Mouse (Mus musculus): ENCODE measurements around the gene Dnaaf2. TPM values are rescaled to one million over a fixed set of nuclear protein-coding genes. Genes with fewer than 3 reads are reported as not detected.
A peak's percentile ranks its signal among the peaks of the same experiment; 100 is the strongest.

Dnaaf2 gene
- polyA plus RNA-seq, 1 experiment from 2014 or later: 13.9 TPM

DNA sequence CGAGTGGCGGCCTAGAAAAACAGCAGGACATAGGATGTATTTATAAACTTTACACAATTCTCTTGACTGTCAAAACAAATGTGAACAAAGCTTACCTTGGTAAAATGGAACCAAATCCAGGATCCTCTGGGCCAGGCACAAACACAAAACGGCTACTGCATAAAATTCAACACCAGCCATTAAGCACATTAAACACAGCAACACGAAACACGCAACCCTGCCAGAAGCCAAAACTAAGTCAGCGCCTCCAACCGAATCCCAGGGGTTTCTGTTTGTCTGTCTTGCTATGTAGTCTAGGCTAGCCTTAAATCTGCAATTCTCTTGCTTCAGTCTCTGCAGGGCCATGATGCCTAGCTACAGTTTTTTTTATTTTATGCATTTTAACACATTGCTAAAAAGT lies 9.7 kb upstream of the Dnaaf2 start:
- ATAC-seq (ENCODE audit: low FRiP score) (no peak), DNase-seq (ENCODE audit: low spot score) (no peak)
- Histone ChIP-seq H3K36me3 (ENCODE audit: control insufficient read depth, insufficient read depth, low read length) (no peaks in the 10 kb centered on the region), H3K27me3 (ENCODE audit: control insufficient read depth, insufficient read depth, low read length) (no peaks in the 10 kb centered on the region), H3K4me3 (ENCODE audit: low read depth, low read length) (no peak overlapping the region), H3K9ac (ENCODE audit: low read depth, low read length) (no peak overlapping the region), H3K4me1 (replicated peaks; ENCODE audit: control insufficient read depth, insufficient read depth, low read length) (no peaks in the 10 kb centered on the region), H3K4me2 (replicated peaks; ENCODE audit: low read depth, low read length) (no peak overlapping the region), H3K27ac (ENCODE audit: low read depth, low read length) (no peak overlapping the region), H3K9me3 (ENCODE audit: control insufficient read depth, low read length) (no peaks in the 10 kb centered on the region)
- WGBS: 94% methylated on average over 7 of the region's 7 CpGs

DNA sequence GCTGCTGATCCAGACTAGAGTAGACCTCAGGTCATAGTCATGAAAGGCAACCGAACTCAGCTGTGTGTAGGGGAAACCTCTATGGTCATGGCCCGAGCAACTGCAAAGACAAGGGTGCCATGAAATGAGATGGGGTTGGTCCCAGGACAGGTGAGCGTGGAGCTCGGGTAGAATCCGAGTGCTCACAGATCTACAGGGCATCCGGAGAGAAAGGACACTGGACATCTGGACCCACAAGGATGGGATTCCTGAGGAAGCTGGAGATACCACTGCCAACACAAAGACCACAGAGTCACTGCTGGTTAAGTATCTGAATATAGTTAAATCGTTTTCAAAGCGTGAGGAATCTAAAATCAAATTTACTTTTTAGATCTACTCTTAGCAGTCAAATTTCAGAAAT lies 9.2 kb upstream of the Dnaaf2 start:
- no peaks in the 10 kb centered on the region for H3K27me3 ChIP-seq (ENCODE audit: control insufficient read depth, insufficient read depth, low read length)
- no peaks in the 10 kb centered on the region for H3K4me1 ChIP-seq (replicated peaks; ENCODE audit: control insufficient read depth, insufficient read depth, low read length)
- no peaks in the 10 kb centered on the region for H3K36me3 ChIP-seq (ENCODE audit: control insufficient read depth, insufficient read depth, low read length)
- no peak for DNase-seq (ENCODE audit: low spot score)
- no peaks in the 10 kb centered on the region for H3K9me3 ChIP-seq (ENCODE audit: control insufficient read depth, low read length)
- H3K4me2 ChIP-seq (replicated peaks; ENCODE audit: low read depth, low read length): no peak overlapping the region
- no peak overlapping the region for H3K9ac ChIP-seq (ENCODE audit: low read depth, low read length)
- WGBS: 94% methylated on average over 8 of the region's 8 CpGs
- no peak for ATAC-seq (ENCODE audit: low FRiP score)
- H3K27ac ChIP-seq (ENCODE audit: low read depth, low read length): no peak overlapping the region
- H3K4me3 ChIP-seq (ENCODE audit: low read depth, low read length): no peak overlapping the region

DNA sequence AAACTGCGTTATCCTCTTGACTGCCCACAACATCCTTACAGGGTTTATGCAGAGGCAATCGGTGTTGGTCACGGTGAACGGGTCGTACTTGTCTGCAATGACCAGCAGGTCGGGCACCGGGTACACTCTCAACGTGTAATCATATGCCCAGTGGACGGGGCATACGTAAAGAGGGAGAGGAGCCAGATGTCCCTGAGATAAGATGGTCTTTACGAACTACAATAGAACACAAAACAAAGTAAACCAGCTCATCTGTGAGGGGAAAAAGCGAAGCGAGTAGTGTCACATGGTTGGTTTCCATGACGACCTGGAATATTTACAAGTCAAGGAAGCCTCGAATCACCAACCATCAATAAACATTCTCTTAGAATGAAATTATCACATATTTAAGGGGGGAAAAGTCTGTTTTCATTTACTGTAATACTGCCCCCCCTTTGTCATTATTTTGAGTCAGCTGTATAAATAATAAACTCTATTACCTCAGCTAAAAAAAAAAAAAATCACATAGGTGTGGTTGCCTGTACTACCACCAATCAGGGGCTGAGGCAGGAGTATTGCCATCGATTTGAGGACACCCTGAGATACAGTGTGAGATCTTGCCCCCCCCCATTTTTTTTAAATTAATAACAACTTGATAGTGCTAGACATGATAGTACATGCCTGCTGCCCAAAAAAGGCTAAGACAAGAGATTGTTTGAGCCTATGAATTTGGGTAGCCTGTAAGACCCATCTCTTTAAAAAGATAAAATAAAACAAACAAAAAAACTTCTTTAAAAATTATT lies 6.0 kb upstream of the Dnaaf2 start, which contains the start of gene Gm49384:
Gene Gm49384, minus strand, starts transcription at position 216 of the 782 bp plus-strand sequence.
- DNase-seq (ENCODE audit: low spot score): peak; percentile 49
- no peaks in the 10 kb centered on the region for H3K27me3 ChIP-seq (ENCODE audit: control insufficient read depth, insufficient read depth, low read length)
- H3K4me1 ChIP-seq (replicated peaks; ENCODE audit: control insufficient read depth, insufficient read depth, low read length): no peaks in the 10 kb centered on the region
- WGBS: 77% methylated on average over 16 of the region's 16 CpGs
- no peak within 1 kb of the TSS for H3K4me3 ChIP-seq (ENCODE audit: low read depth, low read length)
- no peaks in the 10 kb centered on the region; the same call in 1 of the 2 replicates for H3K36me3 ChIP-seq (ENCODE audit: control insufficient read depth, insufficient read depth, low read length)
- no peaks in the 10 kb centered on the region for H3K9me3 ChIP-seq (ENCODE audit: control insufficient read depth, low read length)
- no peak within 1 kb of the TSS for H3K4me2 ChIP-seq (replicated peaks; ENCODE audit: low read depth, low read length)
- H3K9ac ChIP-seq (ENCODE audit: low read depth, low read length): no peak within 1 kb of the TSS
- no peak within 1 kb of the TSS for H3K27ac ChIP-seq (ENCODE audit: low read depth, low read length)
- 0 out of 2 replicates have a peak, but pooled peaks have one; percentile 47 for ATAC-seq (ENCODE audit: low FRiP score)

DNA sequence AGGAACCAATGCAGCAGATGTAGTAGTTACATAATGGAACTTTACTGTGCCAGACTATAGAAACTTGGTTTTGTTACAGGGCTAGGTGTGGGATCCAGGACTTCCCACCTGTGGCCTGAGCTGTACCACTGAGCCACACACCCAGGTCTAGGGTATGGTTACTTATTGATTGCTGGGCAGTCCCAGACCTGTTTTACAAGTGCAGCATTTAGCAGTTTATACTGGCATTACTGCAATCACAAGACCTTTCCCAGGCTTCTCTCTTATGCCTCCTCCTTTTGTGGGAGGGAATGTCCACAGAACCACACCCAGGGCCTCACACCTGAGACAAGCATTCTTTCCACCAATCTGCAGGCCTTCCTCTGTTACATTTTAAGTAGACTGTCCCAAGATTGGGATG lies 756 bp upstream of the Dnaaf2 start:
- Histone ChIP-seq H3K27ac (ENCODE audit: low read depth, low read length) (no peak overlapping the region), H3K9me3 (ENCODE audit: control insufficient read depth, low read length) (no peaks in the 10 kb centered on the region), H3K9ac (ENCODE audit: low read depth, low read length) (no peak overlapping the region), H3K4me3 (ENCODE audit: low read depth, low read length) (no peak overlapping the region), H3K27me3 (ENCODE audit: control insufficient read depth, insufficient read depth, low read length) (no peaks in the 10 kb centered on the region), H3K36me3 (ENCODE audit: control insufficient read depth, insufficient read depth, low read length) (no peaks in the 10 kb centered on the region; the same call in 1 of the 2 replicates), H3K4me2 (replicated peaks; ENCODE audit: low read depth, low read length) (no peak overlapping the region), H3K4me1 (replicated peaks; ENCODE audit: control insufficient read depth, insufficient read depth, low read length) (0 out of 2 replicates have a peak, but pooled peaks cover 2% of the 10 kb centered on the region)
- ATAC-seq (ENCODE audit: low FRiP score) (no peak), DNase-seq (ENCODE audit: low spot score) (no peak)

DNA sequence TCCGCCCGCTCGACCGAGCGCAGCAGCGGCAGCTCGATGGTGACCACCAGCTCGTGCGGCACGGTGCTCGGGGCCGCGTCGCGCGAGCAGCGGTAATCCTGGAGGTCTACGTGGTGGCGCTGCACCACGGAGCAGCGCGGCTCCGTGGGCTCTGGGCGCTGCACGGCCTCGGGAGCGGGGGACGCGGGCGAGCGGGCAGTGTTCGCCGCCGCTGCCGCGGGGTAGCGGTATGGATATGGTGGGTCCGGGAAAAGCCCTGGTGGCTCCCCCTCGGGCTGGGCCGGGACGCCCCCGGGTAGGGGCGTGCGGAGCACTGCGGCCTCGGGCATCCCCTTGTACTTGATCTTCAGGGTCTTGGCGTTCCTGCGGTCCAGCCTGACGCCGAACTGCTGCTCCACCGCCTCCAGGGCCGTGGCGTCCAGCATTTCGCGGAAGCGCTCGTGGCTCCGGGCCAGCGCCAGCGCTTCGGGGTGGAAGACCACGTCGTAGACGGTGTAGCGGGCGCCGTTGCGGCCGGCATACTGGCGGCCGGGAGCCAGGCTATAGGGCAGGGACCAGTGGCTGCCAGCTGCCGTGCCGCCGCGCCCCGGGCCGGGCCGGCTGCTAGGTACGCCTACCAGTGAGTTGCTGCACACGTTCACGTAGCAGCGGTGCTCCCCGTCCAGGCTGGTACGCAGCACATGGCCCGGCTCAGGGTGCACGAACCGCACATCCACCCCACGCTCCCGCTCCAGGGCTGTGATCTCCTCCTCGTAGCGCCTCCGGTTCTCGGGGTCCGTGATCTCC lies 658 bp downstream of the Dnaaf2 start:
- under 1% methylated on average over 90 of the region's 94 CpGs for WGBS
- peak overlapping the region; percentile 89 for H3K27ac ChIP-seq (ENCODE audit: low read depth, low read length)
- H3K36me3 ChIP-seq (ENCODE audit: control insufficient read depth, insufficient read depth, low read length): no peaks in the 10 kb centered on the region; the same call in 1 of the 2 replicates
- ATAC-seq (ENCODE audit: low FRiP score): peak; percentile 80
- H3K27me3 ChIP-seq (ENCODE audit: control insufficient read depth, insufficient read depth, low read length): no peaks in the 10 kb centered on the region
- peak overlapping the region; percentile 94 for H3K4me3 ChIP-seq (ENCODE audit: low read depth, low read length)
- H3K9ac ChIP-seq (ENCODE audit: low read depth, low read length): peak overlapping the region; percentile 88
- peak overlapping the region; percentile 98 for H3K4me2 ChIP-seq (replicated peaks; ENCODE audit: low read depth, low read length)
- 0 out of 2 replicates have a peak, but pooled peaks cover 2% of the 10 kb centered on the region for H3K4me1 ChIP-seq (replicated peaks; ENCODE audit: control insufficient read depth, insufficient read depth, low read length)
- peak; percentile 67 for DNase-seq (ENCODE audit: low spot score)
- H3K9me3 ChIP-seq (ENCODE audit: control insufficient read depth, low read length): no peaks in the 10 kb centered on the region

DNA sequence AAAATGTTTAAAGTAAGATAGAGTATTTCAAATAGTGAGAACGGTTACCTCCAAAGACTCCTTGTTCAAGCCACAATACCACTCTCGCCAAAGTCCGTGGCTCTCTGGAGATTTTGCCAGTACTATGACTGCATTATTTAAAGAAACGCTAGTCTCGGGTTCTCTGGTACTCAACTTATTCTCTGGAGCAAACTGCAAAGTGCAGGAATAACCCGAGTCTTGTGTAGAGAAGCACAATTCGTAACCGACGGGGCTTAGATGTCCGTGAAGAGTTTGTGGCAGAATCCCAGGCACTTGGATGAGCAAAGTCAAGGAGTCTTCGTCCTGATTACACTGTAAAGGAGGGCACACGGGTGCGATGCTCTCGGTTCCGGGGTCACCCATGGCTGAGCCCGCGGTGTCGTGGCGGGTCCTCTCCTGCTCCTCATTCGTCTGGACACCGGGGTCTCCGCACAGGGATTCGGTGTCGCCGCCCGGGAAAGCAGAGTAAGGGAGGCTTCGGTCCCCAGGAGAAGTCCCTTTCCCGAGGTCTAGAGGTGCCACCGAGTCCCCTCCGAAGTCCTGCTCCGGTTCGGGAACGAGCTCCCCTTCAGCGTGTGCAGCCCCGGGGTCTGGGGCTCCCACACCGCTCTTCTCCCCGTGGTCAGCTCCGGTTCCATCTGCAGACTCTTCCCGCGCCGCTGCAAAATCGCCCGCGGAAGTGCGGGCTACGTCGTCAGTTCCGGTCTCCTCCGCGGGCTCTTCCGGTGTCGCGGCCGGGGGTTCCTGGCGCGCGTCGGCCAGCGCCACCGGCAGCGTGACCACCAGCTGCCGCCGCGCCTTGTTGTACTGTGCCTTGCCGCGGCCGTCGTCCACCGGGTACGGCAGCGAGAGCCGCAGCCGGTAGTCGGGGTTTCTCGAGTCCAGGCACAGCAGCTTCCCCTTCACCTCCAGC lies 1.5 kb downstream of the Dnaaf2 start, which contains the start of gene Gm49383:
Gene Gm49383, minus strand, starts transcription at position 661 of the 934 bp plus-strand sequence.
- Histone ChIP-seq H3K36me3 (ENCODE audit: control insufficient read depth, insufficient read depth, low read length) (peaks cover 2% of the 10 kb centered on the region; the same call in 1 of the 2 replicates), H3K9me3 (ENCODE audit: control insufficient read depth, low read length) (no peaks in the 10 kb centered on the region), H3K9ac (ENCODE audit: low read depth, low read length) (peak within 1 kb of the TSS; percentile 88), H3K4me3 (ENCODE audit: low read depth, low read length) (peak within 1 kb of the TSS; percentile 94), H3K27ac (ENCODE audit: low read depth, low read length) (peak within 1 kb of the TSS; percentile 89), H3K4me1 (replicated peaks; ENCODE audit: control insufficient read depth, insufficient read depth, low read length) (0 out of 2 replicates have a peak, but pooled peaks cover 2% of the 10 kb centered on the region), H3K4me2 (replicated peaks; ENCODE audit: low read depth, low read length) (peak within 1 kb of the TSS; percentile 98), H3K27me3 (ENCODE audit: control insufficient read depth, insufficient read depth, low read length) (no peaks in the 10 kb centered on the region)
- WGBS: under 1% methylated on average over 75 of the region's 75 CpGs
- DNase-seq (ENCODE audit: low spot score) (peak; percentile 90), ATAC-seq (ENCODE audit: low FRiP score) (peak; percentile 85)

DNA sequence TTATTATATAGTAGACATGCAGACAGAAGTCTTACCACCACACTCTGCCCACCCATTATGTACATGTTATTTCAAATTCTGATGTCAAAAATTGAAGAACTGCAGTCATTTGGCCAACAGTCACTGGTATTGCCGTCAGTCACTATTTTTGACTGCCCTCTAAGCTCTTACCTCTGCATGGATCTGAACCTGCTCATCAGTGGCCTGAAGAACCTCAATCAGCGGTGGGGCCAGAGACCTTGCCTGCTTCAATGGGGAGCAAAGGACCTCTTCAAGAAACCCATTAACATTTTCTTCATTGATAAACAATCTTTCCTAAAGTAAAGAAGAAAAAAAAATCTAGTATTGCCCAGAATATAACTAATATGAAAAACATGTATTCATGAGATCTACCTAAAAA lies 5.6 kb downstream of the Dnaaf2 start:
- DNase-seq (ENCODE audit: low spot score): no peak
- Histone ChIP-seq H3K4me2 (replicated peaks; ENCODE audit: low read depth, low read length) (no peak overlapping the region), H3K27me3 (ENCODE audit: control insufficient read depth, insufficient read depth, low read length) (no peaks in the 10 kb centered on the region), H3K4me3 (ENCODE audit: low read depth, low read length) (no peak overlapping the region), H3K4me1 (replicated peaks; ENCODE audit: control insufficient read depth, insufficient read depth, low read length) (0 out of 2 replicates have a peak, but pooled peaks cover 2% of the 10 kb centered on the region), H3K36me3 (ENCODE audit: control insufficient read depth, insufficient read depth, low read length) (peaks cover 4% of the 10 kb centered on the region; the same call in 1 of the 2 replicates), H3K27ac (ENCODE audit: low read depth, low read length) (no peak overlapping the region), H3K9me3 (ENCODE audit: control insufficient read depth, low read length) (no peaks in the 10 kb centered on the region), H3K9ac (ENCODE audit: low read depth, low read length) (no peak overlapping the region)
- no peak for ATAC-seq (ENCODE audit: low FRiP score)
- 97% methylated on average over 2 of the region's 2 CpGs for WGBS

DNA sequence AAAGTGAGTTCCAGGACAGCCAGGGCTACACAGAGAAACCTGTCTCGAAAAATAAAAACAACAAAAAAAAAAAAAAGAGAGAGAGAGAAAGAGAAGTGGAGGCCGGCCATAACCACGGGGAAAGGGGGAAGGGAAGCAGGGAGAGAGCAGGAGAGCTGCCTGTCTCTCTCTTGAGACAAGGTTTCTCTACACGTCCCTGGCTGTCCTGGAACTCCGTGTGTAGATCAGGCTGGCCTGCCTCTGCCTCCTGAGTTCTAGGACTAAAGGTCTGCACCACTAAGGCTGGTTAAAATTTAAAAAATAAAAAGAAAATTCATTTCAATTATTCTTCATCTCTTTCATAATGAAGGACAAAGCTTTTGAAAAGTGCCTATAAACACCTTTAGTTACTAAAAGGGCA lies 6.8 kb downstream of the Dnaaf2 start:
- H3K9me3 ChIP-seq (ENCODE audit: control insufficient read depth, low read length): no peaks in the 10 kb centered on the region
- H3K9ac ChIP-seq (ENCODE audit: low read depth, low read length): no peak overlapping the region
- DNase-seq (ENCODE audit: low spot score) (no peak), ATAC-seq (ENCODE audit: low FRiP score) (no peak)
- H3K36me3 ChIP-seq (ENCODE audit: control insufficient read depth, insufficient read depth, low read length): peaks cover 4% of the 10 kb centered on the region; the same call in 1 of the 2 replicates
- no peak overlapping the region for H3K27ac ChIP-seq (ENCODE audit: low read depth, low read length)
- 94% methylated on average over 5 of the region's 5 CpGs for WGBS
- H3K4me2 ChIP-seq (replicated peaks; ENCODE audit: low read depth, low read length): no peak overlapping the region
- H3K4me3 ChIP-seq (ENCODE audit: low read depth, low read length): no peak overlapping the region
- H3K27me3 ChIP-seq (ENCODE audit: control insufficient read depth, insufficient read depth, low read length): no peaks in the 10 kb centered on the region
- 0 out of 2 replicates have a peak, but pooled peaks cover 2% of the 10 kb centered on the region for H3K4me1 ChIP-seq (replicated peaks; ENCODE audit: control insufficient read depth, insufficient read depth, low read length)
